Mouse (Mus musculus) G1E (cell line): ENCODE measurements at regions not wholly inside any gene's neighbourhood (a gene's known extent, or its start where the extent isn't known, plus 50 kb on each side); places are given as distances from the start of the nearest gene placed in this dataset.

ENCODE experiments used
- CTCF ChIP-seq: IDR thresholded peaks from 2 replicates; pipeline ENCODE4 v1.5.1; 2012; ENCODE audit warnings: low read depth, low read length, inconsistent platforms, mixed read lengths
- GATA1 ChIP-seq: IDR thresholded peaks from 2 replicates; pipeline ENCODE4 v1.6.1; 2012; ENCODE audit warnings: borderline replicate concordance, low read length, inconsistent platforms, mixed read lengths
- POLR2AphosphoS5 ChIP-seq: IDR thresholded peaks from 2 replicates; pipeline ENCODE4 v1.6.1; 2012; ENCODE audit warnings: low read depth, low read length, inconsistent platforms; ENCODE audit not compliant: insufficient replicate concordance
- TAL1 ChIP-seq: conservative IDR thresholded peaks from 2 replicates; pipeline ENCODE4 v1.6.1; 2012; ENCODE audit warnings: low read depth, low read length, inconsistent platforms, mixed read lengths

GRCm38 (mm10) chr11:24251516-24251915 is 173.7 kb downstream of the Bcl11a start:
- TF ChIP-seq CTCF (no peak), POLR2AphosphoS5 (no peak), GATA1 (no peak), TAL1 (no peak)
